Mouse (Mus musculus) kidney, embryonic 15.5 days (tissue): ENCODE results near the gene Crip2. TPM values are rescaled to one million over a fixed set of nuclear protein-coding genes. Genes with fewer than 3 reads are reported as not detected.

Experiments
- ATAC-seq: fragments of 200-750 bp; cut with Nextera tagmentation; replicated peaks from 2 replicates; pipeline ENCODE4 v1.8.0; 2017; ENCODE audit warnings: moderate TSS enrichment; ENCODE audit not compliant: low FRiP score
- H3K27ac ChIP-seq: fragments of 300-500 bp; sonication (generic); 2 replicates; pipeline ENCODE4 v1.5.1; 2015; ENCODE audit warnings: mild to moderate bottlenecking, inconsistent platforms
- H3K27me3 ChIP-seq: fragments of 300-500 bp; sonication (generic); 2 replicates; pipeline ENCODE4 v1.6.1; 2015; ENCODE audit warnings: inconsistent platforms
- H3K36me3 ChIP-seq: fragments of 300-500 bp; sonication (generic); 2 replicates; pipeline ENCODE4 v1.6.1; 2015; ENCODE audit warnings: inconsistent platforms
- H3K4me1 ChIP-seq: fragments of 300-500 bp; sonication (generic); 2 replicates; pipeline ENCODE4 v1.6.1; 2015; ENCODE audit warnings: inconsistent platforms
- H3K4me2 ChIP-seq: fragments of 300-500 bp; sonication (generic); 2 replicates; pipeline ENCODE4 v1.6.1; 2015; ENCODE audit warnings: moderate library complexity, mild to moderate bottlenecking, inconsistent platforms
- H3K4me3 ChIP-seq: fragments of 300-500 bp; sonication (generic); replicated peaks from 2 replicates; pipeline ENCODE4 v1.5.1; 2015; ENCODE audit warnings: mild to moderate bottlenecking, inconsistent platforms
- H3K9ac ChIP-seq: fragments of 300-500 bp; sonication (generic); 2 replicates; pipeline ENCODE4 v1.6.1; 2015; ENCODE audit warnings: mild to moderate bottlenecking, inconsistent platforms
- H3K9me3 ChIP-seq: fragments of 300-500 bp; sonication (generic); replicated peaks from 2 replicates; pipeline ENCODE4 v1.6.1; 2016; ENCODE audit warnings: inconsistent platforms
- WGBS: fragments of 180-500 bp; shearing (Covaris S2); methylation state at CpG from one replicate; pipeline ENCODE4 v1.1.7; 2015; ENCODE audit warnings: mixed read lengths; 5-methylcytosine and 5-hydroxymethylcytosine counted together
- polyA plus RNA-seq: library from polyadenylated mRNA; unstranded; fragments of >200 nt; fragmentation: Nextera tagmentation; extraction: Ambion mirVana; gene quantifications from 2 replicates; pipeline ENCODE4 v1.2.1, GENCODE M21; 2015

The Crip2 gene
- polyA plus RNA-seq, 1 experiment from 2014 or later: 210 TPM

DNA sequence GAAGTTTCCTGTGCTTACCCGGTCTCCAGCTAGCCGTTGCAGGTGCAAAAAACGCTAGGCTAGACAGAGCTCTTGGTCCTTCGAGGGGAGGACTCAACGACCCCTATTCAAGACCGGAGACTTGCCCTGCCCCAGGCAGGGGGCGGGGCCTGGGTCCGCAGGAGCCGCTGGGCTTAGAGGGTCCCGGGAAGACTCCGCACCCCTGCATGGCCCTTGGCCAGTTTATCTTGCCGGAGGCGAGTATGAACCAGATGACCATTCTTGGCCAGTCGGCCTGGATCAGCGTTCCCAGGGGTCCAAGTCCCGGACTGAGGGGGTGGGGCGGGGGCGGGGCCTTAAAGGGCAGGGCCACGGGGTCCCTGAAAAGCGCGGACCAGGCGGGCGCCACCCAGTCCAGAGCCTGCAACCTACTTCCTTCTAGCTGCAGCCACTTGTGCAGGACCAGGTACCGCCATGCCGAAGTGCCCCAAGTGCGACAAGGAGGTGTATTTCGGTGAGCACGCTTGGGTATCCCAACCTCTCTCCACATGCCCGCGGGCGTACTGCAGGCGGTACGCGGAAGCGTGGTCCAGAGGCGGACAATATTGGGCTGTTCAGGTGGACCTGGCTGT lies 11.7 kb downstream of the Crip2 start:
- peak overlapping the region; percentile 53 for H3K4me3 ChIP-seq
- peaks cover 27% of the 10 kb centered on the region; the same call in 1 of the 2 replicates for H3K27me3 ChIP-seq
- under 1% methylated on average over 36 of the region's 36 CpGs for WGBS
- no peak overlapping the region for H3K27ac ChIP-seq
- H3K4me1 ChIP-seq: peaks cover 65% of the 10 kb centered on the region
- no peaks in the 10 kb centered on the region for H3K9me3 ChIP-seq
- H3K36me3 ChIP-seq: no peaks in the 10 kb centered on the region
- ATAC-seq: no peak
- peak overlapping the region; percentile 85 for H3K4me2 ChIP-seq
- peak overlapping the region; percentile 52 for H3K9ac ChIP-seq

- Histone ChIP-seq H3K36me3 (no peaks in the 10 kb centered on the region), H3K9ac (peak overlapping the region; percentile 52), H3K4me3 (peak overlapping the region; percentile 53), H3K27me3 (peaks cover 27% of the 10 kb centered on the region; the same call in 1 of the 2 replicates), H3K27ac (no peak overlapping the region), H3K4me1 (peaks cover 65% of the 10 kb centered on the region), H3K9me3 (no peaks in the 10 kb centered on the region), H3K4me2 (peak overlapping the region; percentile 85)
- 27% methylated on average over 19 of the region's 19 CpGs for WGBS
- ATAC-seq: no peak
Observed at GRCm38 (mm10) chr12:113152272-113152661, 12.2 kb downstream of the Crip2 start.

- no peak overlapping the region for H3K27ac ChIP-seq
Observed at GRCm38 (mm10) chr12:113152991-113153525, 13.0 kb downstream of the Crip2 start.

GRCm38 (mm10) chr12:113153971-113154370 lies 13.9 kb downstream of the Crip2 start:
- no peaks in the 10 kb centered on the region for H3K9me3 ChIP-seq
- no peak overlapping the region for H3K4me2 ChIP-seq
- H3K4me3 ChIP-seq: no peak overlapping the region
- peaks cover 19% of the 10 kb centered on the region; the same call in 1 of the 2 replicates for H3K27me3 ChIP-seq
- no peak overlapping the region for H3K27ac ChIP-seq
- peaks cover 56% of the 10 kb centered on the region for H3K4me1 ChIP-seq
- H3K9ac ChIP-seq: no peak overlapping the region
- WGBS: 91% methylated on average over 7 of the region's 7 CpGs
- no peak for ATAC-seq
- peaks cover 6% of the 10 kb centered on the region for H3K36me3 ChIP-seq

More at GRCm38 (mm10) chr12:113152991-113153525, 13.0 kb downstream of the Crip2 start:
- Histone ChIP-seq H3K9me3 (no peaks in the 10 kb centered on the region), H3K9ac (no peak overlapping the region), H3K36me3 (peaks cover 2% of the 10 kb centered on the region), H3K27me3 (peaks cover 27% of the 10 kb centered on the region; the same call in 1 of the 2 replicates), H3K4me1 (peaks cover 64% of the 10 kb centered on the region), H3K4me2 (peak overlapping the region; percentile 85), H3K4me3 (peak overlapping the region; percentile 53; the same call in 1 of the 2 replicates)
- WGBS: 78% methylated on average over 6 of the region's 6 CpGs
- no peak for ATAC-seq

DNA sequence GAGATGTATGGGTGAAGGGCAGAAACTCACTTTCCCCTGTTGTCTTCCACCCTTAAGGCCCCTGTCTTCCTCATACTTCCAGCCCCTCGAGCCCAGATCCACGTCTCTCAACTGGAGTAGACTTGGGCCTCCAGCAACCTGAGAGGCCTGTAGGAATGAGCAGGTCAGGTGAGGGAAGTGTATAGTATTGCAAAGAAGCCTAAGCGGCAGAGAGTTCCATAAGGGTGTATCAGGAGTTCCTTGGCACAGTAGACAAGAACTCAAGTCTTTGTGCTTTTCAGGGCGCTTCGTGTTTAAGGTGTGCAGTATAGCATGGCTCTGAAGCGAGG lies 14.7 kb downstream of the Crip2 start:
- Histone ChIP-seq H3K27ac (peak overlapping the region; percentile 94), H3K4me3 (peak overlapping the region; percentile 59), H3K27me3 (peaks cover 13% of the 10 kb centered on the region; the same call in 1 of the 2 replicates), H3K9ac (no peak overlapping the region), H3K9me3 (no peaks in the 10 kb centered on the region), H3K4me2 (peak overlapping the region; percentile 78), H3K36me3 (peaks cover 6% of the 10 kb centered on the region), H3K4me1 (peaks cover 52% of the 10 kb centered on the region)
- ATAC-seq: no peak
- 75% methylated on average over 6 of the region's 6 CpGs for WGBS

GRCm38 (mm10) chr12:113155076-113155771 lies 15.2 kb downstream of the Crip2 start:
- H3K27ac ChIP-seq: peak overlapping the region; percentile 94
- peak; percentile 16 for ATAC-seq
- peak overlapping the region; percentile 78 for H3K4me2 ChIP-seq
- 3% methylated on average over 32 of the region's 32 CpGs for WGBS
- peaks cover 6% of the 10 kb centered on the region for H3K36me3 ChIP-seq
- H3K4me1 ChIP-seq: peaks cover 52% of the 10 kb centered on the region
- H3K27me3 ChIP-seq: peaks cover 11% of the 10 kb centered on the region; the same call in 1 of the 2 replicates
- H3K9ac ChIP-seq: peak overlapping the region; percentile 51
- H3K4me3 ChIP-seq: peak overlapping the region; percentile 59
- H3K9me3 ChIP-seq: no peaks in the 10 kb centered on the region

- no peaks in the 10 kb centered on the region for H3K9me3 ChIP-seq
- H3K27ac ChIP-seq: peak within 1 kb of the TSS; percentile 94
- peak within 1 kb of the TSS; percentile 56 for H3K9ac ChIP-seq
- H3K27me3 ChIP-seq: 0 out of 2 replicates have a peak, but pooled peaks cover 4% of the 10 kb centered on the region
- peaks cover 8% of the 10 kb centered on the region for H3K36me3 ChIP-seq
- under 1% methylated on average over 46 of the region's 46 CpGs for WGBS
- H3K4me1 ChIP-seq: peaks cover 49% of the 10 kb centered on the region
- peak; percentile 95 for ATAC-seq
- peak within 1 kb of the TSS; percentile 78 for H3K4me2 ChIP-seq
- peak within 1 kb of the TSS; percentile 59 for H3K4me3 ChIP-seq
Observed at GRCm38 (mm10) chr12:113155887-113156539, 16.0 kb downstream of the Crip2 start, which contains the start of gene Tedc1. TSS of gene Tedc1 (plus strand) at chr12:113156421.

DNA sequence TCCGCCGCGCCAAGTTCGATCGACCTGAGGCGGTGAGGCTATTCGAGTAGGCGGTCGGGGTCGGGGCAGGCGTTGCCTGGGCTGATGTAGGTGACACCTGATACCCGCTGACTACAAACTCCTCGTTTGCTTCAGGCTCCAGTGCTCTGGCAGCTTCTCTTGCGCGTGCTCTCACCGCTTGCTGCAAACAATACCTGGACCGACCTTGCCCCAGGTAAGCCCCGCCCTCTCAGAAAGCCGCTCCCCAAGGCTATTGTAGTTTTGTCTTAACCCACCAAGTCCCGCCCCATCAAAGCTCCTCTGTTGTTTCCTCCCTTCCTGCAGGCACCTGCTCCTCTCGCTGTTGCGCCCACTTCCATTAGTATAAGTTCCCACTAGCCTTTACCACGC lies 16.5 kb downstream of the Crip2 start:
- Histone ChIP-seq H3K36me3 (peaks cover 13% of the 10 kb centered on the region), H3K27ac (peak overlapping the region; percentile 82), H3K4me2 (peak overlapping the region; percentile 78), H3K4me1 (peaks cover 44% of the 10 kb centered on the region), H3K9me3 (no peaks in the 10 kb centered on the region), H3K9ac (peak overlapping the region; percentile 56), H3K4me3 (peak overlapping the region; percentile 59), H3K27me3 (no peaks in the 10 kb centered on the region)
- peak; percentile 58 for ATAC-seq
- WGBS: under 1% methylated on average over 23 of the region's 23 CpGs

DNA sequence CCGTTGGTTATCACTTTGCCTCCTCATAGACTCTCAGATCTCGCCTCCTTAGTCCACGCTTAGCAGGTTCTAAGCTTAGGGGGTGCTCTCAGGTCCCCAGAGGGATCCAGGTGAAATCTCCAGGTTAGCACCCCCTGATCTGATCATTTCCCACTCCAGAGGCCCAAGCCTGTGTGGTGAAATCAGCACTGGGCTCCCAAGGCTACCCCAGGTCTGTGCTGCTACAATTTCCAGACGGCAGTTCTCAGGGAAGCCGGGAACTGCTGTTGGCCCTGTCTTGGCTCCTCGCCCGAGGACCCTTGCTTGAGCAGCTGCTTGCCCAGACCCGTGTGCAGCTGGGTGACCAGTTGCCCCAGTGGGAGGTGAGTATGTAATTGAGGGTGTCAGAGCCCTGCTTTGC lies 17.0 kb downstream of the Crip2 start:
- 23% methylated on average over 8 of the region's 8 CpGs for WGBS
- Histone ChIP-seq H3K36me3 (peaks cover 18% of the 10 kb centered on the region), H3K9me3 (no peaks in the 10 kb centered on the region), H3K27me3 (no peaks in the 10 kb centered on the region), H3K27ac (peak overlapping the region; percentile 82), H3K4me1 (peaks cover 39% of the 10 kb centered on the region), H3K9ac (peak overlapping the region; percentile 56), H3K4me2 (peak overlapping the region; percentile 78), H3K4me3 (peak overlapping the region; percentile 59)
- ATAC-seq: no peak

- Histone ChIP-seq H3K4me3 (peak overlapping the region; percentile 59; the same call in 1 of the 2 replicates), H3K4me2 (peak overlapping the region; percentile 78), H3K36me3 (peaks cover 23% of the 10 kb centered on the region), H3K27ac (no peak overlapping the region), H3K4me1 (peaks cover 34% of the 10 kb centered on the region), H3K9ac (peak overlapping the region; percentile 56; the same call in 1 of the 2 replicates), H3K27me3 (no peaks in the 10 kb centered on the region), H3K9me3 (no peaks in the 10 kb centered on the region)
- no peak for ATAC-seq
- 93% methylated on average over 8 of the region's 8 CpGs for WGBS
Observed at GRCm38 (mm10) chr12:113157521-113157920, 17.5 kb downstream of the Crip2 start.

- Histone ChIP-seq H3K9ac (no peak overlapping the region), H3K36me3 (peaks cover 27% of the 10 kb centered on the region), H3K9me3 (no peaks in the 10 kb centered on the region), H3K4me2 (0 out of 2 replicates have a peak overlapping the region, but pooled peaks have one; percentile 78), H3K4me3 (no peak overlapping the region), H3K27ac (no peak overlapping the region), H3K27me3 (no peaks in the 10 kb centered on the region), H3K4me1 (peaks cover 31% of the 10 kb centered on the region)
- WGBS: 94% methylated on average over 8 of the region's 8 CpGs
- no peak for ATAC-seq
Observed at GRCm38 (mm10) chr12:113157971-113158370, 17.9 kb downstream of the Crip2 start.
